In the genomic region with DNA sequence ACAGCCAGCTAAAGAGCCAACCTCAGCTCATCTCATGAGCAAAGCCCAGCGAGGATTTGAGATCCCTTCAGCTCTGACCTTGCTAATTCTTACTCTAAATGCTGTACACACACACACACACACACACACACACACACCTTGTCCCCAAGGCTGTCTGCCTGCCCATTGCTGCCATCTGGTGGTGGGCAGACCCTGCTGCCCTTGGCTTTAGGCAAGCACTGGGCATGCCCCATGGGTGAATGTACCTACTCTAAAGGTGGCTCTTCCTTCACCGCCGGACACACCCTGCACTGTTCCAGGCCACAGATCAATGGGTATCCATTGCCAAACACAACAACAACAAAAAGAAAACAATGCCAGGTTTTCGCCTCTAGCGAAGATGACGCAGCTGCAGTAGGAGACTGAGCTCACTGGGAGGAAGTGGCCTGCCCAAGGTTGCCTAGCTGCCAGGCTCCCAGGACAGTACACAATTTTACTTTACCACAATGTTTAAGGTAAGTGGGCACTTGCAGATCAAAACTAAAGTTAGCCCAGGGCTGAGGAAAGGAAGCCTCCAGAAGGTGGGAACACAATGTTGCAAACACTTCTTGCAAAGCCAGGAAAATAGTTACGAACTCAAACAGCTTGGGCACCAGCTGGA, we compare ENCODE assay signal across 7 mouse cellular contexts. TPM values are rescaled to one million over a fixed set of nuclear protein-coding genes. Genes with fewer than 3 reads are reported as not detected.
DNase-seq lines count a peak whose midpoint lies in the region; ATAC-seq lines count a peak whose summit lies in the region.

No protein-coding gene starts in this region.

- H3K27ac ChIP-seq in forebrain, embryonic 16.5 days (ENCODE audit: low read length): no peak overlapping the region
- H3K27ac ChIP-seq in midbrain, embryonic 15.5 days: no peak overlapping the region

- peak; percentile 67 for DNase-seq in Muller cell, postnatal 12 days (ENCODE audit: inconsistent ontology term)
- DNase-seq in c-Kit-positive CD71-positive TER-119-positive erythroid progenitor cells, embryonic 14.5 days (ENCODE audit: low spot score): peak; percentile 29
- peak; percentile 71 for DNase-seq in kidney, adult 11 months
- peak; percentile 91 for DNase-seq in left cerebral cortex, postnatal 4 days
- peak; percentile 65 for DNase-seq in spleen, adult 12 weeks (ENCODE audit: low spot score)

- no peaks in the 10 kb centered on the region for H3K9me3 ChIP-seq in forebrain, embryonic 16.5 days (ENCODE audit: control insufficient read depth, low read length)
- no peaks in the 10 kb centered on the region for H3K9me3 ChIP-seq in midbrain, embryonic 15.5 days

- no peak overlapping the region for H3K4me3 ChIP-seq in forebrain, embryonic 16.5 days (replicated peaks; ENCODE audit: low read length)
- H3K4me3 ChIP-seq in midbrain, embryonic 15.5 days: no peak overlapping the region

- H3K36me3 ChIP-seq in forebrain, embryonic 16.5 days (ENCODE audit: control insufficient read depth, insufficient read depth): no peaks in the 10 kb centered on the region
- H3K36me3 ChIP-seq in midbrain, embryonic 15.5 days (replicated peaks): no peaks in the 10 kb centered on the region; the same call in 1 of the 2 replicates

- no peaks in the 10 kb centered on the region for H3K27me3 ChIP-seq in forebrain, embryonic 16.5 days (replicated peaks; ENCODE audit: control insufficient read depth, insufficient read depth, low read length)
- H3K27me3 ChIP-seq in midbrain, embryonic 15.5 days (replicated peaks): no peaks in the 10 kb centered on the region

- H3K4me1 ChIP-seq in forebrain, embryonic 16.5 days (replicated peaks; ENCODE audit: control insufficient read depth, insufficient read depth, low read length): peaks cover 24% of the 10 kb centered on the region
- H3K4me1 ChIP-seq in midbrain, embryonic 15.5 days: peaks cover 11% of the 10 kb centered on the region

- WGBS in forebrain, embryonic 16.5 days: 78% methylated on average over 7 of the region's 7 CpGs
- WGBS in midbrain, embryonic 15.5 days: 76% methylated on average over 7 of the region's 7 CpGs

- intact Hi-C loops in left cerebral cortex, postnatal 4 days (cut with DNase I): loop anchor here (2.0 to 10.0 kb wide), 3 partner anchors 214 to 512 kb away; no protein-coding TSS in a partner anchor

- no peak overlapping the region for H3K9ac ChIP-seq in forebrain, embryonic 16.5 days (replicated peaks; ENCODE audit: low read depth, low read length)
- H3K9ac ChIP-seq in midbrain, embryonic 15.5 days: no peak overlapping the region

- H3K4me2 ChIP-seq in forebrain, embryonic 16.5 days (ENCODE audit: low read length): no peak overlapping the region
- no peak overlapping the region for H3K4me2 ChIP-seq in midbrain, embryonic 15.5 days

- ATAC-seq in forebrain, embryonic 16.5 days: 0 out of 2 replicates have a peak, but pooled peaks have one; percentile 17
- ATAC-seq in midbrain, embryonic 15.5 days (replicated peaks): peak; percentile 48; the same call in 1 of the 2 replicates

RNA-seq across cellular contexts. Expression of a gene that starts 33.1 kb away (rescaled TPM):
- 27.2 and 32.6 TPM in 2 replicates for polyA plus RNA-seq in forebrain, embryonic 16.5 days (2015; fragmentation: Nextera tagmentation; extraction: Ambion mirVana)
- 10 to 100 TPM; 62.2 to 69.4 TPM for total RNA-seq in left cerebral cortex, postnatal 4 days (2021)
- 42.9 and 45.6 TPM in 2 replicates for polyA plus RNA-seq in midbrain, embryonic 15.5 days (2015; fragmentation: Nextera tagmentation; extraction: Ambion mirVana)

Comparison
In these comparisons a context has a peak if more than half of its experiments do, and no peak if none do; other contexts are left out.
1. DNase-seq: peak in every context shown above with its lines; median percentile 91 in left cerebral cortex, postnatal 4 days; 71 in kidney, adult 11 months; 67 in Muller cell, postnatal 12 days; 65 in spleen, adult 12 weeks; 29 in c-Kit-positive CD71-positive TER-119-positive erythroid progenitor cells, embryonic 14.5 days.